Mouse (Mus musculus): ENCODE results near the gene Faiml.

DNA sequence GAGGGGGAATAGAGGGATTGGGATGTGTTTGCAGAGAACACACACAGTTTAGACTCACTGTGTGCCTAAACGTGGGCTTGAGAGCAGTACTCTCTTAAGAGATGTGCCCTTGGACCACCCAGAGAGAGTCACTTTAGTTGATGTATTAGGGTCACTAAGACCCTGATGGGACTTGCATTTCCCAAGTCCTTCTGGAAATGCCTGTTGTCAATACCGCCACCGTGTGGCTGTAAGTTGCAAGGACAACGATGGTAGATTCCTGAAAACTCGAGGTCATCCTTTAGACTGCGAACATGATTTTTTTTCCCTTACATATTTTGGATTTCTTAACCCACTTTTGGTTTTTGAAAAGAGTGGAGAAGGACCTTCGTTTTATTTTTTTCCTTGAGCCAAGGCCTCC is 5.0 kb upstream of the Faiml start:
- TF ChIP-seq EP300 (IDR thresholded peaks at IDR 0.05; ENCODE audit: insufficient read depth, low read depth, low read length) (0 out of 2 replicates have a peak, but pooled peaks have one; percentile 41), POLR2A (IDR thresholded peaks at IDR 0.05; ENCODE audit: insufficient read depth, low read depth, low read length) (no peak)
